Mouse (Mus musculus) liver, adult 2 months (tissue): Measurements from ENCODE around the gene H2-DMa. TPM values are rescaled to one million over a fixed set of nuclear protein-coding genes. Genes with fewer than 3 reads are reported as not detected.
"Not testable (repeated sequence)": the region's sequence is repeated elsewhere in the genome, so short reads cannot be mapped to it uniquely, and the experiment has no call there.

Experiments
- DNase-seq: peaks from one replicate; pipeline ENCODE4 v3.0.0-alpha.2; 2011; ENCODE audit warnings: low read depth, low spot score; ENCODE audit errors: extremely low read depth
- H3K27ac ChIP-seq: fragments of 200-500 bp; replicated peaks from 2 replicates; pipeline ENCODE4 v1.5.1; 2012; ENCODE audit warnings: low read depth, mild to moderate bottlenecking, control low read depth, inconsistent platforms, low read length; ENCODE audit not compliant: insufficient read depth
- H3K27me3 ChIP-seq: fragments of 200-500 bp; 2 replicates; pipeline ENCODE4 v1.6.1; 2012; ENCODE audit warnings: mild to moderate bottlenecking, moderate library complexity, low read length, inconsistent platforms; ENCODE audit not compliant: control insufficient read depth, insufficient read depth
- H3K36me3 ChIP-seq: fragments of 200-500 bp; 2 replicates; pipeline ENCODE4 v1.6.1; 2012; ENCODE audit warnings: low read length, inconsistent platforms; ENCODE audit not compliant: control insufficient read depth, insufficient read depth
- H3K4me1 ChIP-seq: fragments of 200-500 bp; 2 replicates; pipeline ENCODE4 v1.6.1; 2011; ENCODE audit warnings: low read length; ENCODE audit not compliant: control insufficient read depth, insufficient read depth
- H3K4me3 ChIP-seq: fragments of 200-500 bp; 2 replicates; pipeline ENCODE4 v1.5.1; 2011; ENCODE audit warnings: low read depth, mild to moderate bottlenecking, control low read depth, low read length, moderate library complexity; ENCODE audit not compliant: insufficient read depth
- H3K79me2 ChIP-seq: fragments of 200-500 bp; 2 replicates; pipeline ENCODE4 v1.6.1; 2012; ENCODE audit warnings: inconsistent platforms, mild to moderate bottlenecking, low read length, moderate library complexity; ENCODE audit not compliant: control insufficient read depth, insufficient read depth
- H3K9ac ChIP-seq: fragments of 200-500 bp; 2 replicates; pipeline ENCODE4 v1.6.1; 2012; ENCODE audit warnings: low read depth, mild to moderate bottlenecking, control low read depth, inconsistent platforms, low read length
- CTCF ChIP-seq: fragments of 200-500 bp; IDR thresholded peaks from 2 replicates; pipeline ENCODE4 v1.5.1; 2011; ENCODE audit warnings: low read depth, low read length, control low read depth
- POLR2A ChIP-seq: fragments of 200-500 bp; IDR thresholded peaks from 2 replicates; pipeline ENCODE4 v1.6.1; 2011; ENCODE audit warnings: low read length, control low read depth; ENCODE audit not compliant: insufficient read depth; ENCODE audit errors: extremely low read depth
- WGBS: fragments of 180-500 bp; shearing (Covaris S2); methylation state at CpG from one replicate; pipeline ENCODE4 v1.1.7; 2018; 5-methylcytosine and 5-hydroxymethylcytosine counted together
- polyA plus RNA-seq: library from polyadenylated mRNA; depleted of rRNA; stranded (reverse); fragments of >200 nt; gene quantifications from 2 replicates; pipeline ENCODE4 v1.2.3, GENCODE M21; 2012
- total RNA-seq: library from RNA; depleted of rRNA; stranded (reverse); fragments of >200 nt; gene quantifications from 2 replicates; pipeline ENCODE4 v1.2.3, GENCODE M21; 2014

The H2-DMa gene
- total and polyA plus RNA-seq, 2 experiments: 7.1 to 13.1 TPM

DNA sequence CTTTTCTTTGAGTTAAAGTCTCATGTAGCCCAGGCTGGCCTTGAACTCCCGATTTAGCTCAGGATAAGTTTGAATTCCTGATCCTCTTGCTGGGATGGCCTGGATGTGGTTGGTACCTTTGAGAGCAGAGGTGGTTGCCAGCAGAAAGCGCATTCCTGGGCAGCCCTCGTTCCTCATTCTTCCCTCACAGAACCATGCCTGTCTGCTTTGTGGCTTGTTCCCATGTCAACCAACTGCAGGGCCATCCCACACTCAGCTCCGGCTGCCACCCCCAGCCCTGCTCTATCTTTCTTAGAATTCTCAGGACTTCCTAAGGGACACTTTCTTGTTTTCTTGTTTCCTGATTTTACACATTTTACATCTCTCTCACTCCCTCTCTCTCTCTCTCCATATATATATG, 22.1 kb downstream of the H2-DMa start:
- Histone ChIP-seq H3K4me3 (no peak overlapping the region), H3K27me3 (peaks cover 7% of the 10 kb centered on the region; the same call in 1 of the 2 replicates), H3K79me2 (no peaks in the 10 kb centered on the region), H3K9ac (no peak overlapping the region), H3K27ac (no peak overlapping the region), H3K4me1 (no peaks in the 10 kb centered on the region), H3K36me3 (no peaks in the 10 kb centered on the region)
- 69% methylated on average over 4 of the region's 4 CpGs for WGBS
- no peak for DNase-seq
- no peak for TF ChIP-seq CTCF
- TF ChIP-seq POLR2A: no peak

DNA sequence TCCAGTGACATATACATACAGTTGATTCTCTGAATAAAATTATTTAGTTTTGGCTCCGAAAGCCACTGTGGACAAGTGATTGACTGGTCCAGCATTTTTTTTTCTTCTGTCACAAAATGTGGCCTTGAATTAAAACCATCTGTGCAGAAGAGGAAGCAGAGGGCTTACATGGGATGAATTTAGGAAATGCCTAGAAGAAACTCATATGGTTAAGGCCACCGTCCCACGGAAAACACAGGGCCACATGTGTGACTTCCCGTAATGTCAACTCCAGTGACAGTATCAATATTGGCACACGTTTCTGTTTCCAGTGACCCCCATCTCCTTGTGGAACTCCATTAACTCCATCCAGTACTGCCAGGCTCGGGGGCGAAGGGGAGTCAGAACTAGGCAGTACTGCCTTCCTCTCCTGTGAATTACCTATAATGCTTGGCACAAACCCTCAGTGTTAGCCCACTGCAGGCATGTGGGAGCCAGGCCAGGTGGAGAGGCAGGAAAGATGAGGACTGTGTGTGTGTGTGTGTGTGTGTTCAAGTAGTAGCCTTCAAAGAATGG, 23.2 kb downstream of the H2-DMa start:
- H3K9ac ChIP-seq: no peak overlapping the region
- H3K27ac ChIP-seq: peak overlapping the region; percentile 31; the same call in 1 of the 2 replicates
- no peaks in the 10 kb centered on the region for H3K79me2 ChIP-seq
- H3K36me3 ChIP-seq: no peaks in the 10 kb centered on the region
- TF ChIP-seq CTCF: no peak
- TF ChIP-seq POLR2A: no peak
- H3K4me1 ChIP-seq: no peaks in the 10 kb centered on the region
- 69% methylated on average over 7 of the region's 7 CpGs for WGBS
- H3K27me3 ChIP-seq: peaks cover 7% of the 10 kb centered on the region; the same call in 1 of the 2 replicates
- no peak for DNase-seq
- H3K4me3 ChIP-seq: no peak overlapping the region

DNA sequence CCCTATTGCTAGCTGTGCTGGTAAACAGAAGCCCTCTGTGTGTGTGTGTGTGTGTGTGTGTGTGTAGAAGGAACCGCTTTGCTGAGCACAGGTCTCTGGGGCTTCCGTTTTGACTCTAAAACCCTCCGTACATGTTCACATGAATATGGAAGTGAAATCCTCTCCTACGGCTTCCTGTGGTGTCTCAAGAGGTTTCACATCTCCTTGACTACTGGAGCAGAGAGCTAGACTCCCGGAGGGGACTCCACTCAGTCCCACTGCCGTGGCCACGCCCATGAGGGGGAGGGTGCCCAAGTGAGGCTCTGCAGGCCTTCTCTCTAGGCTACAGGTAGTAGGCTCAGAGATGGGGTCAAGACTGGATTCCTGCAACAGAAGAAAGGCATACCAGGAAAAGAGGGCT, 23.7 kb downstream of the H2-DMa start, which contains the start of gene H2-DMb2:
TSS of gene H2-DMb2 (plus strand) at position 275 of the 400 bp plus-strand sequence.
- no peaks in the 10 kb centered on the region for H3K79me2 ChIP-seq
- TF ChIP-seq CTCF (no peak), POLR2A (no peak)
- peaks cover 10% of the 10 kb centered on the region; the same call in 1 of the 2 replicates for H3K27me3 ChIP-seq
- DNase-seq: peak; percentile 56
- H3K9ac ChIP-seq: no peak within 1 kb of the TSS
- H3K4me3 ChIP-seq: no peak within 1 kb of the TSS
- 49% methylated on average over 7 of the region's 7 CpGs for WGBS
- H3K4me1 ChIP-seq: no peaks in the 10 kb centered on the region
- peak within 1 kb of the TSS; percentile 31; the same call in 1 of the 2 replicates for H3K27ac ChIP-seq
- H3K36me3 ChIP-seq: no peaks in the 10 kb centered on the region

DNA sequence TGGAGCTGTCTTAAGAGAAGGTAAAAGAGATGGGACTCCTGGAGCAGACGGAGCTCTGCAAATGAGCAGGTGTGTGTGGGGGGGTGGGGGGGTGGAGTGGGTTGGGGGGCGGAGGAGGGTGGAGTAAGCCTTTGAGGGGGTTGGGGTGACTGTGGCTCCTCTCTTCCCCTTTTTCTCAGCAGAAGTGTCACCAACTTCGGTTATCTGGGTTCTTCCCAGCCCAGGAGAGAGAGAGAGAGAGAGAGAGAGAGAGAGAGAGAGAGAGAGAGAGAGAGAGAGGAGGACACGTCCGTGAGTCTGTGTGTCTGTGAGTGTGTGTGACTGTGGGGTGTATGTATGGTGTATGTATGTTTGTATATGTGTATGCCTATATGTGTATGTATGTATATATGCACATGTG, 24.1 kb downstream of the H2-DMa start:
- DNase-seq: no peak
- no peaks in the 10 kb centered on the region for H3K36me3 ChIP-seq
- no peaks in the 10 kb centered on the region for H3K79me2 ChIP-seq
- H3K4me3 ChIP-seq: no peak overlapping the region
- no peaks in the 10 kb centered on the region for H3K4me1 ChIP-seq
- H3K27me3 ChIP-seq: peaks cover 7% of the 10 kb centered on the region; the same call in 1 of the 2 replicates
- 66% methylated on average over 5 of the region's 5 CpGs for WGBS
- TF ChIP-seq CTCF (no peak), POLR2A (no peak)
- H3K9ac ChIP-seq: no peak overlapping the region
- no peak overlapping the region for H3K27ac ChIP-seq

DNA sequence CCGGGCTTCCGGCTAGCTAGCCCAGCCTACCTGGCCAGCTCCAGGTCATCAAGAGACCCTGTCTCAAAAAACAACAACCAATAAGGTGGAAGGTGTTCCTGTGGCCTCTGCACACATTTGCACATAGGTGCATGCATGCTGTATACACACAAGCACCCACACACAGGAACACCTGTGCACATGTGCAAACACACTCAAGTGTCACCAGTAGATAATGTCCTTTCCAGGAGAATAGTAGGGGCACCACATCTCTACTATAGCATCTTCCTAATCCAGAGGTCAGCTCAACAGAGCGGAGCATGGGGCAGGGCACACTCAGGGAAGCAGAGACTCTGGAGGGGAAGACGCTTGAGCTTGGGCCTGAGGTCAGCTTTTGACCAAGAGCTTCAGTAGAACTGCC, 24.9 kb downstream of the H2-DMa start:
- not testable (repeated sequence) for DNase-seq, H3K27ac ChIP-seq, H3K4me3 ChIP-seq, H3K4me1 ChIP-seq, H3K27me3 ChIP-seq, H3K79me2 ChIP-seq, H3K9ac ChIP-seq, H3K36me3 ChIP-seq
- 93% methylated on average over 4 of the region's 4 CpGs for WGBS

DNA sequence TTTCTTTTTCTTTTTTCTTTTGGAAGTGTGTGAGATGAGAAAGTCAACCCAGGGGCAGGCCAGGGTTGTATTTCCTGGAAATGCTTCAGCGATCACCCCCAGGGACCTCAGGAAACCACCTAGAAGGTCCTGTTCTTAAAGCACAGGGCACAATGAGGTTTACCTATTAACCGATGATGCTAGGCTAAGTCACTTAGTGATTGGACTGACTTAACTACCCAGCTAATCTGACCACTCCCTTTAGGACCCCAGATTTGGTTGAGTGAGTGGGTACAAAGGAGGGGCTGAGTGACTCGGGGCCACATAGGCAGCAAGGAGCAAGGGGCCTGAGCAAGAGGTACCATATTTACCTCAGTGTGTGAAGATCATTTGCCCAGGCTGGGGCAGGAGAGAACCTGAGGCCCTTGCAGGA, 25.6 kb downstream of the H2-DMa start:
- no peaks in the 10 kb centered on the region for H3K36me3 ChIP-seq
- H3K79me2 ChIP-seq: no peaks in the 10 kb centered on the region
- H3K27ac ChIP-seq: no peak overlapping the region
- H3K9ac ChIP-seq: no peak overlapping the region
- WGBS: 76% methylated on average over 3 of the region's 3 CpGs
- H3K4me3 ChIP-seq: no peak overlapping the region; the same call in 1 of the 2 replicates
- peaks cover 6% of the 10 kb centered on the region; the same call in 1 of the 2 replicates for H3K27me3 ChIP-seq
- no peak for DNase-seq
- no peaks in the 10 kb centered on the region for H3K4me1 ChIP-seq
- TF ChIP-seq CTCF (no peak), POLR2A (no peak)
